Mouse (Mus musculus): ENCODE measurements around the gene Rnf214.
A peak's percentile ranks its signal among the peaks of the same experiment; 100 is the strongest.

- peak; percentile 56 for TF ChIP-seq CTCF (IDR thresholded peaks at IDR 0.05)
- TF ChIP-seq EP300 (IDR thresholded peaks at IDR 0.05): no peak
Measured at GRCm38 (mm10) chr9:45838434-45839138, 68.1 kb downstream of the Rnf214 start, which contains the start of gene Bace1.

Data from lung, postnatal 0 days (tissue).